Mouse (Mus musculus): ENCODE data around the gene Tll1. TPM values are rescaled to one million over a fixed set of nuclear protein-coding genes. Genes with fewer than 3 reads are reported as not detected.

The Tll1 gene
- total and polyA plus RNA-seq, 2 experiments from 2014 or later, result 1.3 to 3.6 TPM

DNA sequence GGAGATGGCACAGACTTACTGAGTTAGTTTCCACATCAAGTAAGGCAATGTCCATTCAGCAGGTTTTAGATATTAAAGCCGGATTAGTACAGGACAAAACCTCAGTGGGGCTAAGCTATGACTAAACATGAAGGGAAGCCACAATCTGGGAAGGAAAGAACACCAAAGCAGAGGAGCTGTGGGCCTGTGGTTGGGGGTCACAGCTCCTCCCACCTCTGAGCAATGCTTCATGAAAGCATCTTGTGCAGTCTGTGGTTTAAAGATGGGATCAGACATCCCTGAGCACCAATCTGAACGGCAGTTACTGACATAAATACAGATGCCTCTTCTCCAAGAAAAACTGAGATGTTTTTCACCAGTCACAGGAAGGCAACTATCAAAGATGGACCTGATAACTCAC is 132.7 kb downstream of the Tll1 start:
- Histone ChIP-seq H3K36me3 (ENCODE audit: insufficient read depth) (no peaks in the 10 kb centered on the region), H3K27me3 (ENCODE audit: insufficient read depth, low read length) (no peaks in the 10 kb centered on the region), H3K4me1 (ENCODE audit: insufficient read depth) (no peaks in the 10 kb centered on the region), H3K27ac (ENCODE audit: low read depth, low read length) (no peak overlapping the region), H3K4me2 (ENCODE audit: low read depth) (no peak overlapping the region), H3K9me3 (ENCODE audit: low read length) (no peaks in the 10 kb centered on the region), H3K9ac (no peak overlapping the region), H3K4me3 (ENCODE audit: low read depth, low read length) (no peak overlapping the region)
- no peak for ATAC-seq
- WGBS, result 76% methylated on average over 2 of the region's 2 CpGs
- no peak for TF ChIP-seq CTCF (IDR thresholded peaks at IDR 0.05; ENCODE audit: low read depth)
- DNase-seq, result no peak

DNA sequence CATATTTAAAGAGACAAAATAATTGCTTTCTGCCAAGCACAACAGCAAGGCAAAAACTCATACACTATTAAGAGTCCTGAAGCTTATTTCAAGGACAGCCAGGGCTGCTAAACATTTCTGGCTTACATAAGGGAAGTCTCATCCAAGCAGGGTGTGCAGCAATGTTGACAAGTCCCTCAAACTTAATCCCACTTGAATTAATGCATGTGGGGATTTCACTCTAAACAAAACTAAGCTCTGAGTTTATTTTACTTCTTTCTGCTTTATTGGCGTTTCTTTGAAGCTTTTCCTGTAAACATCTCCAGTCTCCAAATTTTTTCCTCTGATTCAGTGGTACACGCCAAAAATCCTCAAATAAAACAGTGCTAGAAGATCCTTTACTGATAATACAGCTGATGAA is 146.2 kb downstream of the Tll1 start:
- Histone ChIP-seq H3K4me3 (ENCODE audit: low read depth, low read length) (no peak overlapping the region), H3K9me3 (ENCODE audit: low read length) (no peaks in the 10 kb centered on the region), H3K27ac (ENCODE audit: low read depth, low read length) (no peak overlapping the region), H3K27me3 (ENCODE audit: insufficient read depth, low read length) (no peaks in the 10 kb centered on the region), H3K36me3 (ENCODE audit: insufficient read depth) (no peaks in the 10 kb centered on the region), H3K4me1 (ENCODE audit: insufficient read depth) (no peaks in the 10 kb centered on the region), H3K4me2 (ENCODE audit: low read depth) (no peak overlapping the region), H3K9ac (no peak overlapping the region)
- ATAC-seq, result no peak
- TF ChIP-seq CTCF (IDR thresholded peaks at IDR 0.05; ENCODE audit: low read depth), result no peak
- WGBS, result 45% methylated on average over 2 of the region's 2 CpGs
- DNase-seq, result no peak

DNA sequence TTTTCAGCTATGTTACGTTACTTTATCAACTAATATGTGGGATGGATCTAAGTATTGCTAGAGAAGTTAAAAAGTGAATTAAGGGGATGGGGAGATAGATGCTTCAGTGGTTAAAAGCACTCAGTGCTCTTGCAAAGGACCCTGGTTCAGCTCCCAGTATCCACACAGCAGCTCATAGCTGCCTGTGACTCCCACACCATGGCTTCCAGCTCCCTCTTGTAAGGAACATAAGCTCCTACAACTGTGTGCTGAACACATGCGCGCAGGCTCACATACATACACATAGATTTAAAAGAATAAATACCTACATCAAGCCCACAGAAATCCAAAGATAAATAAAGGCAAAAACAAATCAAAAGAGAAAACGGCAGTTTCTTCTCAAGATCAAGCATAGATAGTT is 148.5 kb downstream of the Tll1 start:
- ATAC-seq, result no peak
- 88% methylated on average over 4 of the region's 4 CpGs for WGBS
- no peak for DNase-seq
- Histone ChIP-seq H3K9me3 (ENCODE audit: low read length) (no peaks in the 10 kb centered on the region), H3K9ac (no peak overlapping the region), H3K4me1 (ENCODE audit: insufficient read depth) (no peaks in the 10 kb centered on the region), H3K27me3 (ENCODE audit: insufficient read depth, low read length) (no peaks in the 10 kb centered on the region), H3K4me2 (ENCODE audit: low read depth) (no peak overlapping the region), H3K4me3 (ENCODE audit: low read depth, low read length) (no peak overlapping the region), H3K27ac (ENCODE audit: low read depth, low read length) (no peak overlapping the region), H3K36me3 (ENCODE audit: insufficient read depth) (no peaks in the 10 kb centered on the region)
- TF ChIP-seq CTCF (IDR thresholded peaks at IDR 0.05; ENCODE audit: low read depth), result no peak

DNA sequence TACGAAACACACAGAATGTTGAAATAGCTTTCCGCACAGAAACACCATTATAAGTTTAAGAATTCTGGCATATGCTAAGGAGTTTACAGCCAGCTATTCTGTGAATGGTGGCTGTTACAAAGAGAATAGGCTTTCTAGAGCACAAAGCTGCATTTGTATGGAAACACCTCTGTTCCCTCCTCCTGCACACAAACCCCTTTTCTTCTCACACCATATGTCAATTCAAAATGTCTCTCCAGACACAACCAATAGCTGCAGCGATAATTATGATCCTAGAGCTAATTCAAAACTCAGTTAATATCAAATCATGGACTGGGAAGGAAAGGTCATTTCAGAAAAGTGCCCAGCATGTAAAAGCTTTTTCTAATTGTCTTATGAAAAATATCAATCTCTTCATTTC is 157.5 kb downstream of the Tll1 start:
- no peaks in the 10 kb centered on the region for H3K9me3 ChIP-seq (ENCODE audit: low read length)
- H3K4me1 ChIP-seq (ENCODE audit: insufficient read depth), result no peaks in the 10 kb centered on the region
- no peak overlapping the region for H3K4me3 ChIP-seq (ENCODE audit: low read depth, low read length)
- ATAC-seq, result 0 out of 2 replicates have a peak, but pooled peaks have one; percentile 18
- no peak for TF ChIP-seq CTCF (IDR thresholded peaks at IDR 0.05; ENCODE audit: low read depth)
- H3K36me3 ChIP-seq (ENCODE audit: insufficient read depth), result no peaks in the 10 kb centered on the region
- H3K27ac ChIP-seq (ENCODE audit: low read depth, low read length), result no peak overlapping the region
- H3K27me3 ChIP-seq (ENCODE audit: insufficient read depth, low read length), result no peaks in the 10 kb centered on the region
- no peak for DNase-seq
- WGBS, result 12% methylated on average over 3 of the region's 3 CpGs
- no peak overlapping the region for H3K4me2 ChIP-seq (ENCODE audit: low read depth)
- no peak overlapping the region for H3K9ac ChIP-seq

DNA sequence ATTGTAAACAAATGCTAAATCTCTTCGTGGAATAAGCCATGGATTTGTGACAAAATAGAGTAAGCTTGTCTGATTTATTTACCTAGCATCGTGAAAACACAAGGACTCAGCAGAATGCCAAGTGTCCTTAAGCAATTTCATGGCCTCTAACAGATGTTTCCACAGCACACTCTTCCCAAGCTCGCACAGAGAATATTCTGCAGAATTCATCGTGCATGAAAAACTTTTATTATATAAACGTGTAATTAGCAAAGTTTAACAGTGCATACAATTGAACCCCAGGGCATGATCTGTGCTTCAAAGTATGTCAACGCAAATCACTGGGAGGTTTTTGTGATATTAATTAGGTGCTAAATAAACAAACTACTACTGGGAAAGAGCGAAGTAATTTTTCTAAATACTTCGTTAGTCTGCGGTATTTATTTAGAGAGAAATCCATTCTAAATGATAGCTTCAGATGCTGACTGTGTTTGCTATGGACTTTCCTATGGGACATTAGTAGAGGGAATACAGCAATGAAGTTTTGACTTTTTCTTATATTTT is 158.0 kb downstream of the Tll1 start:
- no peaks in the 10 kb centered on the region for H3K9me3 ChIP-seq (ENCODE audit: low read length)
- whole genome bisulfite sequencing, result 21% methylated on average over 9 of the region's 9 CpGs
- no peaks in the 10 kb centered on the region for H3K4me1 ChIP-seq (ENCODE audit: insufficient read depth)
- DNase-seq (no peak), ATAC-seq (no peak)
- no peak overlapping the region for H3K27ac ChIP-seq (ENCODE audit: low read depth, low read length)
- H3K4me2 ChIP-seq (ENCODE audit: low read depth), result no peak overlapping the region
- H3K27me3 ChIP-seq (ENCODE audit: insufficient read depth, low read length), result no peaks in the 10 kb centered on the region
- no peak overlapping the region for H3K9ac ChIP-seq
- no peak for TF ChIP-seq CTCF (IDR thresholded peaks at IDR 0.05; ENCODE audit: low read depth)
- no peak overlapping the region for H3K4me3 ChIP-seq (ENCODE audit: low read depth, low read length)
- H3K36me3 ChIP-seq (ENCODE audit: insufficient read depth), result no peaks in the 10 kb centered on the region

DNA sequence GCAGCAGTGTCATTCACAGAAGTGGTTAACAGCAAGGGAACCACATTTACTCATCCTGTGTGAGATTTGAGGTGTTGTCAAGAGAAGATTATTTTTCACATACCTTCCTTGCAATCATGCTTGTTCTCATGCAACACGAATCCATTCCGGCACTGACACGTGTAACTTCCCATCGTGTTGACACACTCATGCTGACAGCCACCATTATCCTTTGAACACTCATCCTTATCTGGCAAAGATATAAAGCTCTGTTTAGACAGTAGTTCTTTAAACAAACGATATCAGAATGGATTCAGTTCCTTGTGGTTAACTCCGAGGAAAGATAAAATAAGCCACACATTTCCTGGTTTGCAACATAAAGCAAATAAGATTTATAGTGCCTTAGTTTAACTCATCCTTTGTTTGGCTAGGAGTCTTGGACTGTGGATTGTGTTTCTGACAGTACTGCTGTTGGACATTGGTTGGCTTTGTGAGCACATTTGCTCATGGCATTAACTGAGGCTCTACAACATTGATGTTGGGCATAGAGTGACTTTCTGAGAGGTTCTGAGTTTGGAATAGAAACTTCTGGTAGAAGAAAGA is 164.7 kb downstream of the Tll1 start:
- Histone ChIP-seq H3K4me3 (ENCODE audit: low read depth, low read length) (no peak overlapping the region), H3K9me3 (ENCODE audit: low read length) (no peaks in the 10 kb centered on the region), H3K4me1 (ENCODE audit: insufficient read depth) (no peaks in the 10 kb centered on the region), H3K27ac (ENCODE audit: low read depth, low read length) (no peak overlapping the region), H3K27me3 (ENCODE audit: insufficient read depth, low read length) (no peaks in the 10 kb centered on the region), H3K9ac (no peak overlapping the region), H3K4me2 (ENCODE audit: low read depth) (no peak overlapping the region), H3K36me3 (ENCODE audit: insufficient read depth) (no peaks in the 10 kb centered on the region)
- ATAC-seq (no peak), DNase-seq (no peak)
- TF ChIP-seq CTCF (IDR thresholded peaks at IDR 0.05; ENCODE audit: low read depth), result no peak
- WGBS, result 80% methylated on average over 6 of the region's 6 CpGs

DNA sequence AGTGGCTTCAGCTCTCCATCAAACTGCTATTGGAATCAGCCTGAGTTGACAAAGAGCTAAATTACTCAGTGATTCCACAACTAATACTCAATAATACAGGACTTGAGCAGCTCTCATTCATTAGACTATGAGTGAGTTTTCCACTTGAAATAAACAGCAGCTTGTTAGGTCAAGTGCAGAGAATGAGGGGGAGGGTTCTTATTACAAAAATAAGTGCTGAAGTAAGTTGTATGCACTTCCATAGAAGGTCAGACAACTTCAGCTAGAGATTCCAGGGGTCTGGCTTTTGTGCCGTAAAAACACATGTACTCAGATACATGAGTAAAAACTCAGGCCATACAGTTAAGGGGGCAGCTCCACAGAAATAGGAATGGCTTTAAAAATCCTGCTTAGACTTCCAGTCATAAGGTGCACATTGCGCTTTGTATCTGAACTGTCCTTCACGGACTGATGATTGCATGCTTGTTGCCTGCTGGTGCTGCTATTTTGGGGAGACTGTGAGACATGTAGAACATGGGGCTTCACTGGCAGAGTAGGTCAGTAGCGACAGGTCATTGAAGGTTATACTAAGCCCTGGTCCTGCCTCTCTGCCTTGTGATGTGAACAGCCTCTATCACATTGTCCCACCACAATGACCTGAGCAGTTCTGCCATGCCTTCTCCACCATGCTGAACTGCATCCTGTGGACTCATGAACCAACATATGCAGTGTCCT is 175.2 kb downstream of the Tll1 start:
- WGBS, result 89% methylated on average over 4 of the region's 4 CpGs
- H3K36me3 ChIP-seq (ENCODE audit: insufficient read depth), result no peaks in the 10 kb centered on the region
- no peak overlapping the region for H3K27ac ChIP-seq (ENCODE audit: low read depth, low read length)
- H3K4me1 ChIP-seq (ENCODE audit: insufficient read depth), result no peaks in the 10 kb centered on the region
- no peak for ATAC-seq
- no peaks in the 10 kb centered on the region for H3K9me3 ChIP-seq (ENCODE audit: low read length)
- no peak overlapping the region for H3K4me3 ChIP-seq (ENCODE audit: low read depth, low read length)
- no peak for TF ChIP-seq CTCF (IDR thresholded peaks at IDR 0.05; ENCODE audit: low read depth)
- DNase-seq, result no peak
- H3K9ac ChIP-seq, result no peak overlapping the region
- H3K4me2 ChIP-seq (ENCODE audit: low read depth), result no peak overlapping the region
- no peaks in the 10 kb centered on the region for H3K27me3 ChIP-seq (ENCODE audit: insufficient read depth, low read length)

Measured in forebrain, postnatal 0 days (tissue).